Mouse (Mus musculus) kidney, postnatal 36 days (tissue): ENCODE data around the gene Hspb2.

Experiments used
- DNase-seq, 2 experiments: peaks; one replicate each; pipeline ENCODE4 v3.0.0; 2021 to 2022; ENCODE audit warnings: mixed read lengths in 2 of 2

The Hspb2 gene

DNA sequence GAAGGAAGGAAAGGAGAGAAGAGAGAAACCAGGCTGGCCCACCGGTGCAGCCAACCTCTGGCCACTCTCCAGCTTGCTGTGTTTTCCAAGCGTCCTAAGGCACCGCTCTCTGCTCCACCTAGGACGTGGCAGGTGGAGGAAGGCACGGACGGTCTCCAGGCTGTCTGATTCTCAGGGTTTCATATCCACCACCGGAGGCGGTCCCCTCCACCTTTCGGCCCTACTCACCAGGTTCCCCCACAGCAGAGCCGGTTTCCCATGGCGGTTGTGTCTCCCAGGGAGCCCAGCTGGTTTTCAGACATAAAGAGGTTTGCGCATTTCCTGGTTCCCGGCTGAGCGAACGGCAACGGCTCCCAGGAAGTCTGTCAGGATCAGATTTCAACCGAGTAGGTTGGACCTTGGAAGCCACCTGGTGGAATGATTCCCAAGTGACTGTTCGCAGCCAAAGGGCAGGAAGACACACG, 5.9 kb downstream of the Hspb2 start, which contains the start of gene 2310030G06Rik:
Gene 2310030G06Rik, minus strand, starts transcription at position 323 of the 464 bp plus-strand sequence.
- DNase-seq: peak; percentile 82 to 87

DNA sequence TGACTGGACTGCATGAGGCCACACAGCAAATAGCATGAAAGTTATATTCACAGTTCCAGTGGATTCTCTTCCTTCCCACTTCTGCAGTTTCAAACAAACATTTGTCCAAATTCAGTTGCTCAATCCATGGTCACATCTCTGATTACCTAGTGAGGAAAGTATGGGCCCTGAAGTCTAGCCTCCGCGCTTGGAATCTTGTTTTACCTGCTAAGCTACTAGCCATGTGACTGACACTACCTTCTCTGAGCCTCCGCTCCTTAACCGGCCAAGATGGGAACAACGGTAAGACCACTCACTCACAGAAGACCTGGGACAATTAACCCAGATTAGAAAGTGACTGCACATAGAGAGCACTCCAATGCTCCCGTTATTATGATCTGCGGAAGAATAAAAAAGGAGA, 6.3 kb downstream of the Hspb2 start:
- DNase-seq: no peak

DNA sequence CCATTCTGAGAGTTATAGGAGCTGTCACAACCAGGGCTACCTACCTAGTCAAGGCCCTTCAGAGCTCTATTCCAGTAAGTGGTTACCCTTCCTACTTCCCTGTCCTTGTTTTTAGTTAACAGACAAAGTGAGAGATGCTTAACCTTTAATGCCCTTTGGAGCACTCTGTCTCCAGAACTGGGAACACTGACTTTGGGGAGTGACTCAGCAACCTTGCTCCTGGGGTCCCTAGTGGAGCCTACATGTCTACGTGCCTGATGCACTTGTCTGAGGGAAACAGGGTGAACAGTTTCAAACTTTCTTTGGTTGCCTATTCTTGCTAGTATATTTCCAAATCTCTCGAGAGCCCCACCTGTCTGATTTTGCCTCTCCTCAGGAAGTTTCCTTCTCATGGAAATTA, 9.4 kb downstream of the Hspb2 start:
- DNase-seq: no peak

DNA sequence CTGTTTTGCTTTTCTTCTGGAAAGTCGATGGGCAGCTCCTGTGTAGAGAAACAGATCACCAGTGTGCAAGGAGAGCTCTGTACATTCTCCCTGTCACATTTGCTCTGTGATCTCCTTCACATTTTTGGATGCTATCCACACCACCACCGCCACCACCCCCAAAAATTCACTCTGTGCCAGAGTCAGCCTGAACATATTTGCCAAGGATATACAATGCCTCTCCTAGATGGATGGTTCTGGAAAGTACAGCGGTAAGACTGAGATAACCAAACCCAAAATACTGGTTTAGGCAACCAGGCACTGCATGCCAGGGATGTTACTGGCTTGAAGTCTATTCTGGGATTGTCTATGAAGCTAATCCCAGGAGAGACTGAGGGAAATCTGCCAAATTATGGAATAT, 9.9 kb downstream of the Hspb2 start:
- DNase-seq: no peak

DNA sequence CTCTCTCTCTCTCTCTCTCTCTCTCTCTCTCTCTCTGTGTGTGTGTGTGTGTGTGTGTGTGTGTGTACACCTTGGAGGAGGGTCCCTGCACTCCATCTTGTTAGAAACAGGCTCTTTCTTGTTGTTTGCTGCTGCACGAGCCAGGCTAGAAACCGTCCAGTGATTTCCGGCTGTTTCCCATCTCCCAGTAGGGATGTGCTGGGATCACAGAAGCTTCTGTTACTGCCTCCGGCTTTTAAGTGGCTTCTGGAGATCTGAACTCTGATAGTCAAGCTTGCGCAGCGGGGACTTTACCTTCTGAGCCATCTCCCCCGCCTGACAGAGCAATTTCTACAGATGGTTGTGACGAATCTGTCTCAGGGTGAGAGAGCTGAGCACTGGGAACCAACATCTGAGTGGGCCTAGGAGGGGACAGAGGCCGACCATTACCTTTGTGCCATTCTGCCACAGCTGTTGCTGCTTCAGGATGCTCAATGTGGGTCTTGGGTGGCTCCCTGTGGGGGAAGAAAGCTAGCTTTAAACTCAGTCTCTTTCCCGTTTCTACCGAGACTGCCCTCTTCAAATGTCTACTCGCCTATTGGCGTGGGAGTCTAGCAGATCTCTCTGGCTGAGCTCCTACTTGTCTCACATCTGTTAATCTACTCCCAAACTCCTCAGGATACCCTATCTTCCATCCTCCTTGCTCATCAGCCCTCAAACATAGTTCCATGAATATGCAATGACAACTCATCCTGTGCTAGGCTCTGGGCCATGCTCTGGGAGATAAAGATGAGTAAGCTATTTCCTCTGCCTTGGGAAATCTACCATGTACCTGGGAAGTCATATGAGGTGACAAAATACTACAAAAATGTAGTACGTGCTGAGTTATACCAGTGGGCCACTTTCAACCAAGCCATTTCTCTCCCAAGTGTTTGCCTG, 11.0 kb downstream of the Hspb2 start:
- DNase-seq: no peak

DNA sequence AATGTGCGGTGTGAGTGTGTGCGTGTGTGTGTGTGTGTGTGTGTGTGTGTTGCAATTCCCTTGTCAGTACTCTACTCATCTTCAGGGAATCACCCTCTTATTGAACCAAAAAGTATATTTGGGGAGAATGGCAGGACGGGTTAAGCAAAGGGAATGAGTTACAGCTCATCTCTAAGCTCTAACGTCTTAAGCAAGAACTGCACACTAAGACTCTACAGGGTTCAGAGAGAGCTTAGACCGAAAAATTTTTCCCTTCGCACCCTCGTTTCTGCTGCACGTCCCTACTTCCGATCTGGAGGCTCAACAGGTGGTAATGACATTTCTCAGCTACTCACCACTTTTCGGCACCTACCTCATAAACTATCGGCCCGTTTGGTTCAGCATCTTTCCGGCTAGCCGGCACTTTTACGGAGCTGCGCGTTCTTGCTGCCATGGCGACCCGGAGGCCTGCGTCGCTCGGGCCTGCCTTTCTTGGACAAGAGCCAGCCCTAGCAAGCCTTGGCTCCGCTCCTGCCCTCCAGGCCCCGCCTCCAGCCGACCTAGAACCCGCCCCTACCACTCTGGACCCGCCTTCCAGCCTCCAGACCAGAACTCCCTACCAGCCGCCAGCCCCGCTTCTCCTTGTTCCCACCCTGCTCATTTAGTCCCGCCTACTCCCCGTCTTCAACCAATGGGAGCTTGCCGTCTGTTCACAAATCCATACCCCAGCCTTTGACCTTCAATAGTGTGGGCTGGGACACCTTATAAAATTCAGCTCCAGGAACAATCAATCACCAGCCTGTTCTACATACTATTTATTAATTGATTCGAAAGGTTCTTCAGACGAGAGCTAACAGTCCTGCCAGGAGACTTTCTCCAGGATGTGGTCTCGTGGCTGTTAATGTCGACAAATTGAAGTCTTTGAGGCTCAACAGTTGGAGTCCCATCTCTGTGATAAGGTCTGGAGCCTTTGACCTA, 13.0 kb downstream of the Hspb2 start, which contains the start of gene Dixdc1:
Gene Dixdc1, minus strand, starts transcription at position 604 of the 957 bp plus-strand sequence.
- DNase-seq: peak; percentile 95 to 96

DNA sequence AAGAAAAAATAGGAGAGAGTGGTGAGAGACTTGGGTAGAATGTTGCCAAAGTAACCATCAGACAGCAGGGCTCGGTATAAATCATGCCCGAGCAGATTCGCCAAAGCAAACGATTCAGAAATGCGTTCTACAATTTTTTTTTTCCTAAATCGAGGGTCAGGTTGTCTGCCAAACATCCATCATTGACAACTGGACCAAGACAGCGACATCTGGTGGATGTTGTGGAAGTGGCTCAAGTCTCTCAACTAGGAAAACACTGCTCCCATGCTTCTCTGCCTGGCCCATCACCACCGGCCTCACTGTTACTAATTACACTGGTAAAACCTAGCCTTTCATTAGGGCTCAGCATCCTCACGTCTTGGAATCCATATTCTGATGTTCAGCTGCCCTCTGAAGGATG, 17.2 kb downstream of the Hspb2 start:
- DNase-seq: peak; percentile 64 to 79

DNA sequence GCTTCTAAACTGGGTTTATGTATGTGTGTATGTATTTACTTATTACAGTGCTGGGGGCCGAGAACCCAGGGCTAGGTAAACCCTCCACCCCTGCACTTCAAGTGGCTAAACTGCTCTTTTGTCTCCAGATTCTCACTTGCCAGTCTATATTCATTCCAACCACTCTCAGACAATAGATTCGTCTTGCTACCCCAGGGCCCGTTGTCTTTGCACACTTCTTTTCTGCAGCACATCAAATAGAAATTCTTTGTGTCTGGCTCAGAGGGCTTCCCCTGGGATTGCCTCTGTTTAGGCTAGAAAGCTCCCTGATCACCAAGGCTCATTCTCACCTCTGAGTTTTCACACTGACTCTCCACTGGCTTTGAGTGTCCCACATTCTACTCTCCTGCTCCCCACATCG, 19.6 kb downstream of the Hspb2 start:
- DNase-seq: no peak

DNA sequence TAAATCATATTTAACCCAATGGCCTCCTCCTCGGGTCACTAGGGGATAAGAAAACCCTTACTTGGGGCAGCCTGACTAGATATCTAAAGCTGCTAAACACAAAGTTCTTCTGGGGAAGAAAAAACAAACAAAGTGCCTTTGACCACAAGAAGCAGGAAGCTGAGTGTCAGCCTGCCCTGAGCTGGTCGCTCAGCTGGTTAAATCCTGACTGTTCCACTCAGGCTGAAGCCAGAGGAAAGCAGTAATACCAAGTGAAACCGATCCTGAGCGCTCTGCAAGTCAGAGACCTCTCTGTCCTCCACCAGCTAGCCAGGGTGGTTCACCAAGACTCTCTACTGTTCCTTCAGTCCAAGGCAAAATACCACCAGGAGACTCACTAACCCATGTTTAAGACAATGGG, 22.6 kb downstream of the Hspb2 start:
- peak in 1 of 2 experiments; percentile 45 for DNase-seq

DNA sequence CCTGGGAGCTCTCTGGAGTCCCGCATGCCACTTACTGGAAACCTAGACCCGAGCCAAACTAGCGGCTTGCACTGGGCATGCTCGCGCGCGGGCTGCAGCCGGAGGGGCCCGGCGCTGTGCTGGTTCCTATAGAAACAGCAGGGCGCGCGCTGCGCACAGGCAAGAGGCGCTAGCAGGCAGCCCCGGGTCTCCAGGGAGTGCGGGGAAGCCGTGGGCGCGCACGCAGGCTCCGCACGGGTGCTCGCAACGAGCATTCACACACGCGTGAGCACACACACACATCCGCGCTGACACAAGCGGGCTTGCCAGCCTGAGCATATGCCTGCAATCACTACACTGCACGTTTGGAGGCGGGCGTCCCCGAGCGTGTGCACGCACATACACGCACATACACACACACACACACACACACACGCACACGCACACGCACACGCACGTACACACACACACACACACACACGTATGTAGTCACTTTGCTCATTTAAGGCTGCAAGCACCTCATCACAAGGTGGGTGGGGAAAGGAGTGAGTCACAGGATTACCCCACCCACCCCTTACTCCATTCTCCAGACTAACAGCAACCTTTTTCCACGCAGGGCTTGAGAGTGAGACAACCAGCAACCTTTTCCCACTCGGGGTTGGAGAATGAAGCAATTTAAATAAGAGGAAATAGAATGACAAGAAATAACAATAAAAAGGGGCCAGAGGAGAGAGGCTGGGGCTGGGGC, 24.1 kb downstream of the Hspb2 start:
- peak; percentile 55 to 73 for DNase-seq

DNA sequence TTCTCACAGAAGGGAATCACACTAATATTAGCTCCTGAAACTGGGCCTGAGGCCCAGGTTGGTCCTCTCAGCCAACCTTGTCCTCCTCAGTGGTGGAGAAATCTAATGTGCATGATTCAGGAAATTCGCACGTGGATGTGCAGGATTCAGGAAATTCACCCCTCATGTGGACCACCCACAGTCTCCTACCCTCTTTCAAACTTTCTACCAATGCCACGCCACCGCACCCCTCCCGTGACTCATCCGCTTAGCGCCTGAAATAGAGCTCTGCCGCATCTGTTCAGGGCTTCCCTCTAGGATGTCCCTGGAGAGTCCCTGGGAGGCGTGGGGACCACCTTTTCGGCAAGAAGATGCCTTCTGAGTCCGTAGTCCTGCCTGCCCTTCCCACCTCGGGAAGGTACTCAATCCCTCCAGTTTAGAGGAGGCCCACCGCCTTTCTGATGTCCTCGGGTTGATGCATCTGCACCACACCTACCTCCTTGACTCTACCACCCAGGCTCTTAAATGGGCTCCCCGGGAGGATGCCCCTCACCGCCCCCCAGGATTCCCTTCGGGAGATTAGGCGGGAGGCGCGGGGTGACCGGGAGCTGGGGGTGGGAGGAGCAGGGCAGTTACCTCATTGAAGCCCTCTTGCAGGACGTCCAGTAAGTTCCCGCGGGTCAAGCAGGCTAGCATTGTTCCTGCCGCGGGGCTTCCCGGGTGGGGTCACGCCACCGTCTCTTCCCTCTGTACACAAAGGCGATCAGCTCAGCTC, 24.8 kb downstream of the Hspb2 start:
- no peak for DNase-seq

DNA sequence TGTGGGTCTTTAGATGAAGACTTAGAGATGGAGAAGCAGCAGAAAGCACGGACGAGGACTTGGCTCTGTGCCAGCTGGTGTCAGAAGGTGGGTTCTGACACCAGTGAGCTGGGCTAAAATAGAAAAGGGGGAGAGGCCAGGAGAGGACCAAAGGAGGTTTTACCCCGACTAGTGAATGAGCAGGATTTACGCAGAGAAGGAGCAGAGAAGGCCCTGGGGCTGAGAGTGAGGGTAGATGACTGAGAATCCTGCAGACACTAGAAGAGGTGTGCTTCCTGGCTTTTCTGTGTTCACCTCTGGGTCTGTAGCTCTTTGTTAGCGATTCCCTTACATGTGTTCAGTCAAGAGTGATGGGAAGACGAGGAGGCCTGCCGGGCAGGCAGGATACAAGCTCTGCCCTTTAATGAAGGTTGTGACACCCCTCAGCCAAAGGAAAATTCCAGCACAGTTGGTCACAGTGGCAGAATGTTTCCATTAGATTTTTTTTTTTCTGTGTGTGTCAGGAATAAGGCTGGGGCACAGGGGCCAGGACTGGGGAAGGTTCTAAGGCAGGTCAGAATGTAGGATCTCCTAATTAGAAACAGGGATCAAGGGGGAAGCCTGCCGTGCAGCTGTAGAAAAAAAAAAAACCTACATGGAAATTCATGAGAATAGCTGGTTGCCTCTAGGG, 26.1 kb downstream of the Hspb2 start:
- no peak for DNase-seq

DNA sequence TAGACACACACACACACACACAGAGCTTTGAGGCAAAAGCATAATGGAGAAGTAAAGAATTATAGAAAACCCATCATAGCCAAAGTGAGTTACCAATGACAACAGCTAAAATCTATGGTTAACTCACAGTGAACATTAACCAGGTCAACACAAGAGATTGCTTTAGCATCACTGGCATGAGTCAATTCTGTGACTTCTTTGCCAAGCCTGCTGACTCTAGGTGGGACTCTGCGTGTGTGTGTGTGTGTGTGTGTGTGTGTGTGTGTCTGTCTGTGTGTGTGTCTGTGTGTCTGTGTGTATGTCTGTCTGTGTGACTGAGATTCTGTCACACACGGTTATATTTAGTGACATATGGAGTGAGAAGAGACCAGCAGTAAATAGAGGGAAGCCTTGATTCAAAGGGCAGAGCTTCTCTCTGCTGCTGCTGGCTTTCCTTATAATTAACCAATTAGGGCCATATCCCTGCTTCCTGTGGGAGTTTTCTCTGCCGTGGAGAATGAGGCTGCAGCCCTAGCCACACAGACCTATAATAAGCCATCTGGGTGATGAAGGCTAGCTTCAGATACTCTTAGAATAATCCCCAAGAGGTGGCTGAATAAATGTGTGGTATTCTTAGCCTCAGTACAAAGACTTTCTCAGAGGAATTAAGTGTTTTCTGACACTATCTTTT, 27.4 kb downstream of the Hspb2 start:
- DNase-seq: no peak

DNA sequence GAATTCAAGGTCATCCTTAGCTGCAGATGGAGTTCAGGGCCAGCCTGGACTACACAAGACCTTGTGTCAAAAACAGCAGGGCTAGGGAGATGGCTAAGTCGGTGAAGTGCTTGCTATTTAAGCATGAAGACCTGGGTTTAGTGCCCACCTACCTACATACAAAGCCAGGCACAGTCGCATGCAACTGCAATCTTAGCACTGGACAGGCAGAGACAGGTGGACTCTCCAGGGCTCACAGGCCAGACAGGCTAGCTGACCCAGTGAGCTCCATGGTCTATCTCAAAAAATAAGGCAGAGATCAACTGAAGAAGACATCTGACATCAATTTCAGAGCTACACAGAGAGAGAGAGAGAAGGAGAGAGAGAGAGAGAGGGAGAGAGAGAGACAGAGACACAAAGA, 28.0 kb downstream of the Hspb2 start:
- no peak for DNase-seq

DNA sequence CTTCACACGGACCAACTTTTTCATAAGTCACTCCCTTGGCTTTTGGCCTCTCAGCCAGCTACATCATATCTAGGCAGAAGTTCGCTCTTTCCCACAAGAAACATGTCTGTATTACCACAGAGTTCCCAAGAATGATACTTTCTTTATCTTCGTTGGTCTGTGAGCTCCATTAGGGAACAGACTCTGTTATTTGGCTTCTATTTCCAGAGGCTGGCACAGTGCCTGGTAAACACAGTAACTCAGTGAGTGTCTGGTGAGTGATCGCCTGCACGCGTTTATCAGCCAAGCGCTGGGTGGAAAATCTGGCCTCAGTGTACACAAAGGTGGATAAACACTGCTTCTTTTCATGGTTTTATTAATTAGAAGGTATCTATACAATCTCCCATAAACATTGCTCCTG, 28.7 kb downstream of the Hspb2 start:
- peak; percentile 58 to 78 for DNase-seq

DNA sequence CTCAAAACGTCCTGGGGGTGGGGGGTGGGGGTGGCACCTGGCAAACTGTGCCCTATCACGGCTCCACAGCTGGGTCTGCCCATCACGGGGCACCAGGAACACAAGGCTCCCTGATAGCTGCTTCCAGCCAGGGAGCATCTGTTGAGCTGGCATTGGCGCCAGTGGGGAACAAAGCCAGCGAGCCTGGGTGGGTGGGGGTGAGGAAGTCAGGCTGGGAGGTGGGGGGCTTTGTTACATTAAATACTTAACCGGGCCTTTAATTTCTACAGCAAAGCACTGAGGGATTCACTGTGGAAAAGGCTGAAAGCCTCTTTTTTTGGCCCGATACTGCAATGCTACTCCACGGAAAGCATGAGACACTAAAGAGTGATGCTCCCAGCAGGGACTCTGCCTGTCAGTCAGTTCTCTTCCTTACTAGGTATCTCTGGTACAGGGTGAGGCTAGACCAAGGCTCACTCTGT, 29.7 kb downstream of the Hspb2 start:
- no peak for DNase-seq

DNA sequence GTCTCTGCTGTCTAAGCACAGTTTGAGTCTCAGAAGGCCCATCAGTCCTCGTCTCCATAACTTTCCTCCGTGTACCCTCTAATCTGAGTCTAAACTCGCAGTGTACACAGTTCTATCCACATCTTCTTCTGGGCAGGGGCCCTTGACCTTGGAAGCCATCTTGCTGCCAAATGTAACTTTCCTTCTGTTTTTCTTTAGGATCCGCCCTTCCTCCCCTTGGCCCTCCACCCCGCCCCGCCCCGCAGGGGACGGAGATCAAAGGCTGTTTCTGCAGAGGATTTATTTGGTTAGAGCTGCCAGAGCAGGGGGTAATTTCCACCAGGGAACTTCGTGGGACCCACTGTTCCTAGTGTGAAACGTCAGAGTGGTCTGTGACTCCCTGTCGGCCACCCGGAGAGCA, 31.1 kb downstream of the Hspb2 start:
- peak in 1 of 2 experiments; percentile 43 for DNase-seq

DNA sequence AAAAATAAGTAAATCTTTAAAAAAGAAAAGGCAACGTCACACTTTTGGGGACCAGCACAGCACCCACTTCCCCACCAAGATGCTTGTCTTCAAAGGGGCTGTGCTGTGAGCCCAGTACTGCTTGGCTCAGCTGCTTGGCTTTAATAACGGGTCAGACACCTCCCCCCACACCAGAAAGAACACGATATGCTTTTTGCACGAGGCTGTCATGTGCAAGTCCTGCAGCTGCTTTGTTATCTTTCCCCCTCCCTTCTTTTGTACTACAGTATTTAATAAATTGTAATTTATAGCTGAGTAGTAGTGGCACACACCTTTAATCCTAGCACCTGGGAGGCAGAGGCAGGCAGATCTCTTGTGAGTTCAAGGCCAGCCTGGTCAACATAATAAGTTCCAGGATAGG, 33.3 kb downstream of the Hspb2 start:
- no peak for DNase-seq

DNA sequence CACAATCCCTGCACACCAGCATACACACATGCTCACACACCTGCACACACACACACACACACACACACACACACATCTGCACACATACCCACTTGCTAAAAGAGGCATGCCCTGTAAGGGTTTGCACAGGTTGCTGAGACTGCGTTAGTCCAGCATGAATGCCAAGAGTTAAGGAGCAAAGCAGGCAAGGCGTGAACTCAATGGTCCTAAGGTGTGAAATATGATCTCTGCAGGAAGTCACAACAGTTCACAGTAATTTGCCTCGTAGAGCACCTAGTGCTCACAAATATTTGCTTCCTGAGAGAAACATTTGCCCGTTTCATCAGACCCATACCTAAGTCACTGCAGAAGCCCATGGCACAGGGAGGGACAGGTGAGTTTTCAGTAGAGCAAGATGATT, 38.0 kb downstream of the Hspb2 start:
- no peak for DNase-seq

DNA sequence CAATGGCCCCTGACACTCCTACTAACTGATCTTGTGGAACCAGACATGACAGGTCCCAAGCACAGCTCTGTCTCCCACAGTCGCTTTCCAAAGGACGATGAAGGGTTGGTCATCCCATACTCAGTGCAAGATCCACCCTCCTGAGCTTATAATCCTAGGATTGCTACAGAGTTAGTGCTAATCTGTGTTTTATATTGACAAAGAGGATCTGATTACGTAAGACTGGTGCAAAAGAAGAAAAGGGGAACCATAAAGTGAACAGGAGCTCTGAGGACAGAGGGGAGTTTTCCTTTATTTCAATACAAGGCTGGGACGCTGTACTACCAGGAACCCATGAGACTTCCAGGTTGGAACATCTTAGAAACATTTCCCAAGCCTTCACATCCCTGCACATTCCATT, 40.8 kb downstream of the Hspb2 start:
- no peak for DNase-seq

DNA sequence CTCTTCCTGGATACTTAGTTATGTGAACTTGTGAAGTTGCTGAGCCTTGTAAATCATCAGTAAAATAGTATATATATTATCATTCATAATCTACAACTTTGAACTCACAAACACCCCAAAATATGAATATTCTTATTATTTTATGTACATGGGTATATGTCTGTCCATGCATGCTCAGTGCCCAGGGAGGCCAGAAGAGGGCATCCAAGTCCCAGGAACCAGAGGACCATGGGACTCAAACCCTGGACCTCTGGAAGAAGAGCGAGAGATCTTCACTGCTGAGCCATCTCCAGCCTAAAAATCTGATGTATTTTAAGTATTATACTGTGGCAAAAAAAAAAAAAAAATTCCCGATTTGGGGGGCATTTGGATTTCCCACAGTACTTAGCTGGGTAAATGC, 43.0 kb downstream of the Hspb2 start:
- DNase-seq: peak; percentile 33 to 66
